Mouse (Mus musculus) thymus, adult 2 months (tissue): ENCODE data around the gene Cdca3. TPM values are rescaled to one million over a fixed set of nuclear protein-coding genes. Genes with fewer than 3 reads are reported as not detected.

Experiments used
- DNase-seq: peaks from one replicate; pipeline ENCODE4 v3.0.0; 2021
- H3K27ac ChIP-seq: fragments of 200-500 bp; 2 replicates; pipeline ENCODE4 v1.5.1; 2012; ENCODE audit warnings: low read length, control low read depth; ENCODE audit not compliant: control insufficient read depth, insufficient read depth
- H3K27me3 ChIP-seq: fragments of 200-500 bp; 2 replicates; pipeline ENCODE4 v1.6.1; 2012; ENCODE audit warnings: mild to moderate bottlenecking, low read length, moderate library complexity, mixed read lengths; ENCODE audit not compliant: control insufficient read depth, insufficient read depth
- H3K36me3 ChIP-seq: fragments of 200-500 bp; 2 replicates; pipeline ENCODE4 v1.6.1; 2012; ENCODE audit warnings: mild to moderate bottlenecking, low read length, moderate library complexity; ENCODE audit not compliant: control insufficient read depth, insufficient read depth
- H3K4me1 ChIP-seq: fragments of 200-500 bp; replicated peaks from 2 replicates; pipeline ENCODE4 v1.6.1; 2012; ENCODE audit warnings: low read length; ENCODE audit not compliant: control insufficient read depth, insufficient read depth
- H3K4me3 ChIP-seq: fragments of 200-500 bp; 2 replicates; pipeline ENCODE4 v1.5.1; 2012; ENCODE audit warnings: mild to moderate bottlenecking, low read length, control low read depth, moderate library complexity; ENCODE audit not compliant: control insufficient read depth, insufficient read depth
- CTCF ChIP-seq: fragments of 200-500 bp; IDR thresholded peaks from 2 replicates; pipeline ENCODE4 v1.5.1; 2012; ENCODE audit warnings: mild to moderate bottlenecking, control low read depth, low read length, moderate library complexity, borderline replicate concordance; ENCODE audit not compliant: control insufficient read depth, poor library complexity, insufficient read depth; ENCODE audit errors: extremely low read depth
- POLR2A ChIP-seq: fragments of 200-500 bp; IDR thresholded peaks from 2 replicates; pipeline ENCODE4 v1.6.1; 2012; ENCODE audit warnings: mild to moderate bottlenecking, low read length, control low read depth, moderate library complexity; ENCODE audit not compliant: control insufficient read depth, poor library complexity, insufficient read depth; ENCODE audit errors: extremely low read depth
- WGBS: fragments of 180-500 bp; shearing (Covaris S2); methylation state at CpG from one replicate; pipeline ENCODE4 v1.1.7; 2018; 5-methylcytosine and 5-hydroxymethylcytosine counted together
- polyA plus RNA-seq: library from polyadenylated mRNA; depleted of rRNA; stranded (reverse); fragments of >200 nt; gene quantifications from 2 replicates; pipeline ENCODE4 v1.2.3, GENCODE M21; 2012; rRNA removed

Cdca3 gene
- polyA plus RNA-seq, 1 experiment: 202 TPM

GRCm38 (mm10) chr6:124865766-124866362, 36.5 kb downstream of the Cdca3 start:
- no peak for DNase-seq
- H3K27me3 ChIP-seq: no peaks in the 10 kb centered on the region
- peak overlapping the region; percentile 13; the same call in 1 of the 2 replicates for H3K27ac ChIP-seq
- no peak for TF ChIP-seq CTCF
- no peak for TF ChIP-seq POLR2A
- H3K36me3 ChIP-seq: peaks cover 55% of the 10 kb centered on the region
- WGBS: 93% methylated on average over 18 of the region's 18 CpGs
- H3K4me1 ChIP-seq: peaks cover 47% of the 10 kb centered on the region
- H3K4me3 ChIP-seq: no peak overlapping the region

- H3K4me1 ChIP-seq: peaks cover 40% of the 10 kb centered on the region
- no peaks in the 10 kb centered on the region for H3K27me3 ChIP-seq
- H3K4me3 ChIP-seq: no peak overlapping the region
- peaks cover 62% of the 10 kb centered on the region for H3K36me3 ChIP-seq
- H3K27ac ChIP-seq: no peak overlapping the region
- WGBS: 88% methylated on average over 7 of the region's 7 CpGs
- no peak for DNase-seq
- TF ChIP-seq POLR2A: no peak
- TF ChIP-seq CTCF: no peak
Measured at GRCm38 (mm10) chr6:124866560-124866959, 37.2 kb downstream of the Cdca3 start.

GRCm38 (mm10) chr6:124874348-124874747, 45.0 kb downstream of the Cdca3 start:
- 67% methylated on average over 3 of the region's 3 CpGs for WGBS
- Histone ChIP-seq H3K27me3 (no peaks in the 10 kb centered on the region), H3K4me1 (peaks cover 22% of the 10 kb centered on the region), H3K4me3 (no peak overlapping the region), H3K36me3 (peaks cover 99% of the 10 kb centered on the region), H3K27ac (no peak overlapping the region)
- no peak for DNase-seq
- TF ChIP-seq POLR2A: no peak
- no peak for TF ChIP-seq CTCF

- TF ChIP-seq CTCF (no peak), POLR2A (0 out of 2 replicates have a peak, but pooled peaks have one; percentile 57)
- peak overlapping the region; percentile 71 for H3K27ac ChIP-seq
- H3K4me3 ChIP-seq: no peak overlapping the region
- WGBS: 18% methylated on average over 6 of the region's 6 CpGs
- H3K36me3 ChIP-seq: peaks cover 68% of the 10 kb centered on the region
- peaks cover 38% of the 10 kb centered on the region for H3K4me1 ChIP-seq
- DNase-seq: peak; percentile 76
- no peaks in the 10 kb centered on the region for H3K27me3 ChIP-seq
Measured at GRCm38 (mm10) chr6:124879390-124879789, 50.0 kb downstream of the Cdca3 start.

- TF ChIP-seq CTCF (no peak), POLR2A (no peak)
- Histone ChIP-seq H3K36me3 (peaks cover 43% of the 10 kb centered on the region), H3K27ac (peak overlapping the region; percentile 30; the same call in 1 of the 2 replicates), H3K27me3 (no peaks in the 10 kb centered on the region), H3K4me1 (peaks cover 41% of the 10 kb centered on the region), H3K4me3 (peak overlapping the region; percentile 19)
- no peak for DNase-seq
- 97% methylated on average over 9 of the region's 9 CpGs for WGBS
Measured at GRCm38 (mm10) chr6:124881821-124882220, 52.5 kb downstream of the Cdca3 start.

Other genes with a start within 250 kb of the Cdca3 start
- gene C1s2, start 193.5 kb upstream of the Cdca3 start, polyA plus RNA-seq: 0.08 and 0.13 TPM in 2 replicates
- gene Lpcat3, start 166.5 kb upstream of the Cdca3 start, polyA plus RNA-seq: 173 and 184 TPM in 2 replicates
- 203 and 210 TPM in 2 replicates for gene Emg1, start 117.4 kb upstream of the Cdca3 start, polyA plus RNA-seq
- 150 and 171 TPM in 2 replicates for gene Phb2, start 117.2 kb upstream of the Cdca3 start, polyA plus RNA-seq
- gene Ptpn6, start 90.8 kb upstream of the Cdca3 start, polyA plus RNA-seq: 210 and 212 TPM in 2 replicates
- gene Grcc10, start 88.2 kb upstream of the Cdca3 start, polyA plus RNA-seq: 265 and 352 TPM in 2 replicates
- gene Gm45234, start 73.5 kb upstream of the Cdca3 start, polyA plus RNA-seq: not detected in 2 replicates
- gene Atn1, start 73.0 kb upstream of the Cdca3 start, polyA plus RNA-seq: 48.3 and 51.6 TPM in 2 replicates
- gene Eno2, start 59.9 kb upstream of the Cdca3 start, polyA plus RNA-seq: 10.2 and 12.9 TPM in 2 replicates
- 4.0 and 5.5 TPM in 2 replicates for gene Lrrc23, start 49.8 kb upstream of the Cdca3 start, polyA plus RNA-seq
- 7.1 and 8.1 TPM in 2 replicates for gene Spsb2, start 20.9 kb upstream of the Cdca3 start, polyA plus RNA-seq
- 171 and 181 TPM in 2 replicates for gene Tpi1, start 15.3 kb upstream of the Cdca3 start, polyA plus RNA-seq
- gene Usp5, start 63 bp upstream of the Cdca3 start, polyA plus RNA-seq: 118 and 121 TPM in 2 replicates
- 2.8 and 4.0 TPM in 2 replicates for gene Gnb3, start 10.7 kb downstream of the Cdca3 start, polyA plus RNA-seq
- 20.1 and 26.8 TPM in 2 replicates for gene P3h3, start 28.2 kb downstream of the Cdca3 start, polyA plus RNA-seq
- gene Gpr162, start 34.4 kb downstream of the Cdca3 start, polyA plus RNA-seq: 136 and 138 TPM in 2 replicates
- 549 and 565 TPM in 2 replicates for gene Cd4, start 58.7 kb downstream of the Cdca3 start, polyA plus RNA-seq
- 27.7 and 30.1 TPM in 2 replicates for gene Lag3, start 82.2 kb downstream of the Cdca3 start, polyA plus RNA-seq
- gene Ptms, start 90.6 kb downstream of the Cdca3 start, polyA plus RNA-seq: 1,595 and 1,797 TPM in 2 replicates
- gene Mlf2, start 101.8 kb downstream of the Cdca3 start, polyA plus RNA-seq: 404 and 428 TPM in 2 replicates
- gene Cops7a, start 136.0 kb downstream of the Cdca3 start, polyA plus RNA-seq: 168 and 199 TPM in 2 replicates
- gene Pianp, start 167.1 kb downstream of the Cdca3 start, polyA plus RNA-seq: 5.1 and 5.5 TPM in 2 replicates
- gene Zfp384, start 179.6 kb downstream of the Cdca3 start, polyA plus RNA-seq: 117 and 126 TPM in 2 replicates
- 96.8 and 99.4 TPM in 2 replicates for gene Ing4, start 210.2 kb downstream of the Cdca3 start, polyA plus RNA-seq
- 70.8 and 89.5 TPM in 2 replicates for gene Acrbp, start 220.1 kb downstream of the Cdca3 start, polyA plus RNA-seq
- gene Lpar5, start 238.4 kb downstream of the Cdca3 start, polyA plus RNA-seq: 35.7 and 40.0 TPM in 2 replicates